Comparison of ENCODE assay signal across 9 mouse cellular contexts in genomic region chr14:29940877-29941276, GRCm38 (mm10). TPM values are rescaled to one million over a fixed set of nuclear protein-coding genes. Genes with fewer than 3 reads are reported as not detected.
DNase-seq lines count a peak whose midpoint lies in the region; ATAC-seq lines count a peak whose summit lies in the region.
"Had no signal": no experiment of that assay in that cellular context is flagged by ENCODE, and none has a peak within 500 bp of the region (broad histone marks: within the 10 kb centered on the region; RNA-seq: fewer than 3 reads in every experiment).

No protein-coding gene starts in this region.

- H3K9me3 ChIP-seq in forebrain, embryonic 13.5 days (replicated peaks): no peaks in the 10 kb centered on the region
- H3K9me3 ChIP-seq: hindbrain, embryonic 15.5 days had no signal

- ATAC-seq in forebrain, embryonic 13.5 days: 0 out of 2 replicates have a peak, but pooled peaks have one; percentile 41
- peak; percentile 54; the same call in 1 of the 2 replicates for ATAC-seq in megakaryocyte, adult 5-6 weeks (ENCODE audit: poor library complexity, severe bottlenecking)

- no peak overlapping the region for H3K9ac ChIP-seq in forebrain, embryonic 13.5 days
- H3K9ac ChIP-seq: hindbrain, embryonic 15.5 days had no signal

- H3K27me3 ChIP-seq in forebrain, embryonic 13.5 days: peaks cover 7% of the 10 kb centered on the region; the same call in 1 of the 2 replicates
- no peaks in the 10 kb centered on the region for H3K27me3 ChIP-seq in splenic B cell, adult 2 months (ENCODE audit: control insufficient read depth, insufficient read depth, low read length, poor library complexity, severe bottlenecking)

- H3K27ac ChIP-seq in forebrain, embryonic 13.5 days: no peak overlapping the region
- H3K27ac ChIP-seq: hindbrain, embryonic 15.5 days had no signal

- no peak overlapping the region; the same call in 1 of the 2 replicates for H3K4me2 ChIP-seq in forebrain, embryonic 13.5 days

- DNase-seq in gastrocnemius, postnatal 10 days: peak; percentile 28
- DNase-seq in gastrocnemius, adult 8-10 months (ENCODE audit: low spot score in 2 of 2): no peak
- DNase-seq in B cell, adult 2 months: peak; percentile 45 to 57
- peak; percentile 8 for DNase-seq in c-Kit-negative CD71-positive TER-119-positive erythroid progenitor cells, embryonic 14.5 days (ENCODE audit: low read depth, low spot score)
- DNase-seq in large intestine, adult 2 months (ENCODE audit: low read depth, low spot score): peak; percentile 6
- peak; percentile 52 for DNase-seq in splenic B cell, adult 2 months (ENCODE audit: low read depth, low spot score)

- H3K4me3 ChIP-seq in forebrain, embryonic 13.5 days: no peak overlapping the region
- H3K4me3 ChIP-seq: hindbrain, embryonic 15.5 days had no signal

- H3K36me3 ChIP-seq in forebrain, embryonic 13.5 days (ENCODE audit: poor library complexity, severe bottlenecking): no peaks in the 10 kb centered on the region
- no peaks in the 10 kb centered on the region for H3K36me3 ChIP-seq in splenic B cell, adult 2 months (ENCODE audit: control insufficient read depth, insufficient read depth, low read length, poor library complexity, severe bottlenecking)
- H3K36me3 ChIP-seq: hindbrain, embryonic 15.5 days had no signal

- WGBS in forebrain, embryonic 13.5 days: 16% methylated on average over 2 of the region's 2 CpGs
- WGBS in large intestine, adult 2 months: 17% methylated on average over 2 of the region's 2 CpGs

- peaks cover 10% of the 10 kb centered on the region for H3K4me1 ChIP-seq in forebrain, embryonic 13.5 days

RNA-seq across cellular contexts. Expression of gene Selenok, which starts 27.2 kb away (rescaled TPM):
- total RNA-seq in gastrocnemius, postnatal 10 days (2021): 10 to 100 TPM; 58.3 to 58.5 TPM
- 100 to 1,000 TPM in 1 of 4 experiments, 10 to 100 TPM in 3; 80.9 to 112 (median 89.0) TPM for total RNA-seq in gastrocnemius, adult 8-10 months (2022)
- 396 and 460 TPM in 2 replicates for polyA plus RNA-seq in forebrain, embryonic 13.5 days (2015; fragmentation: Nextera tagmentation; extraction: Ambion mirVana)
- 38.4 and 41.6 TPM in 2 replicates for polyA plus RNA-seq in large intestine, adult 2 months (2012; rRNA removed)
- 118 and 139 TPM in 2 replicates for total RNA-seq in megakaryocyte, adult 5-6 weeks (2015)
- total RNA-seq in megakaryocyte, adult 5-6 weeks (2017): 221 and 235 TPM in 2 replicates

RNA-seq across cellular contexts. Expression of gene Actr8, which starts 37.3 kb away (rescaled TPM):
- 10 to 100 TPM; 29.7 to 34.0 TPM for total RNA-seq in gastrocnemius, postnatal 10 days (2021)
- 10 to 100 TPM; 31.3 to 36.8 (median 33.2) TPM for total RNA-seq in gastrocnemius, adult 8-10 months (2022)
- 87.0 and 98.0 TPM in 2 replicates for polyA plus RNA-seq in forebrain, embryonic 13.5 days (2015; fragmentation: Nextera tagmentation; extraction: Ambion mirVana)
- polyA plus RNA-seq in large intestine, adult 2 months (2012; rRNA removed): 11.3 and 13.6 TPM in 2 replicates
- 19.9 and 27.3 TPM in 2 replicates for total RNA-seq in megakaryocyte, adult 5-6 weeks (2015)
- total RNA-seq in megakaryocyte, adult 5-6 weeks (2017): 24.4 and 29.7 TPM in 2 replicates

Comparison
In these comparisons a context has a peak if more than half of its experiments do, and no peak if none do; other contexts are left out.
1. DNase-seq: peak in gastrocnemius, postnatal 10 days (single experiment), B cell, adult 2 months (2 of 2), c-Kit-negative CD71-positive TER-119-positive erythroid progenitor cells, embryonic 14.5 days (single experiment), large intestine, adult 2 months (single experiment) and splenic B cell, adult 2 months (single experiment); none in gastrocnemius, adult 8-10 months (0 of 2).